Mouse (Mus musculus) macrophage (primary cell): ENCODE data around the gene Furin. TPM values are rescaled to one million over a fixed set of nuclear protein-coding genes. Genes with fewer than 3 reads are reported as not detected.
A peak's percentile ranks its signal among the peaks of the same experiment; 100 is the strongest.

Source experiments
- H3K27ac ChIP-seq: fragments of 350-480 bp; formaldehyde crosslinking; 2 replicates; pipeline ENCODE4 v1.9.0; 2021
- H3K36me3 ChIP-seq: fragments of 350-480 bp; formaldehyde crosslinking; 2 replicates; pipeline ENCODE4 v1.9.0; 2021; ENCODE audit errors: inconsistent target
- H3K4me3 ChIP-seq: fragments of 350-480 bp; formaldehyde crosslinking; 2 replicates; pipeline ENCODE4 v1.9.0; 2021; ENCODE audit errors: inconsistent target
- H3K79me2 ChIP-seq: fragments of 350-480 bp; formaldehyde crosslinking; 2 replicates; pipeline ENCODE4 v1.9.0; 2021; ENCODE audit errors: inconsistent target
- WGBS: methylation state at CpG from one replicate; pipeline ENCODE4 v1.1.7; 2026; ENCODE audit warnings: inconsistent platforms; ENCODE audit not compliant: missing documents; 5-methylcytosine and 5-hydroxymethylcytosine counted together
- polyA plus RNA-seq: library from polyadenylated mRNA; stranded (reverse); fragments of 250-400 nt; gene quantifications from 3 replicates; pipeline ENCODE4 v1.2.4, GENCODE M21; 2018; ENCODE audit warnings: inconsistent platforms

Gene Furin
- polyA plus RNA-seq, 1 experiment from 2014 or later: 37.1 TPM

GRCm38 (mm10) chr7:80368009-80368408 lies 37.2 kb downstream of the Furin start:
- H3K27ac ChIP-seq: peak overlapping the region; percentile 80
- no peak overlapping the region for H3K4me3 ChIP-seq
- H3K36me3 ChIP-seq: peaks cover 49% of the 10 kb centered on the region
- 97% methylated on average over 9 of the region's 9 CpGs for WGBS
- H3K79me2 ChIP-seq: no peaks in the 10 kb centered on the region

- H3K27ac ChIP-seq: no peak overlapping the region
- WGBS: 99% methylated on average over 7 of the region's 7 CpGs
- H3K79me2 ChIP-seq: no peaks in the 10 kb centered on the region
- peaks cover 57% of the 10 kb centered on the region for H3K36me3 ChIP-seq
- no peak overlapping the region for H3K4me3 ChIP-seq
These were observed 38.0 kb downstream of the Furin start for GRCm38 (mm10) chr7:80367232-80367631.

DNA sequence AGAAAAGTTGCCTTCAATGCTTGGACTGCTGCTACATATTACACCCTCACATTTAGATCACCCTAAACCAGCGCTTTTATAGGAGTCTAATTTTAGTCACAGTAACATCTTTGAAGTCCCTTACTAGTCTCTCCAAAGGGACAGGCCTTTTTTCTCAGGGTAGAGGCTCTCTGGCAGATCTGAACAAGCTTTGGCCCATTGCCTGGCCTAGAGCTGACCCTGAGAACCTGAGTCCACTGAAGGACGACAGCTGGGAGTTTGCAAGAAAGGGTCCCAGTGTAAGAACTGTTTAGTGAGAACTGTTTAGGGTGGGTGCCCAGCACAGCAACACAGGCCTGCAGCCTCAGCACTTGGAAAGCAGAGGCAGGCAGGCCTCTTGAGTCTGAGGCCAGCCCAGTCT lies 39.5 kb downstream of the Furin start:
- no peak overlapping the region for H3K4me3 ChIP-seq
- no peak overlapping the region for H3K27ac ChIP-seq
- no peaks in the 10 kb centered on the region for H3K79me2 ChIP-seq
- 100% methylated on average over 2 of the region's 2 CpGs for WGBS
- H3K36me3 ChIP-seq: peaks cover 72% of the 10 kb centered on the region

DNA sequence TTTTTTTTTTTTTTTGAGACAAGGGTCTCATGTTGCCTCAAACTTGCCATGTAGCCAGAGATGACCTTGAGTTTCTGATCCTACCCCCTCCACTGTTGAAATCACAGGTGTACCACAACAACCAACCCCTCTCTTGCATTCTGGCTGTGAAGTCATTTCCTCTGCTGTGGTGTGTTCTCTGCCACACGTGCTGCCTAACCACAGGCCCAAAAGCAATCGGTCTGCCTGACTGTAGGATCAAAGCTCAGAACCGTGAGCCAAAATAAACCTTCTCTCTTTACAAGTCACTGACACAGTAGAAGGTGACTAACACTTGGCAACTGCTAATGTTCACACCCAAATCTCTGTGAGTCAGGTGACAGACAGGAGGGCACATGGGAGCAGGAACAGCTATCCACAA lies 44.8 kb downstream of the Furin start:
- Histone ChIP-seq H3K4me3 (no peak overlapping the region), H3K79me2 (no peaks in the 10 kb centered on the region), H3K27ac (no peak overlapping the region), H3K36me3 (peaks cover 93% of the 10 kb centered on the region)
- 30% methylated on average over 3 of the region's 3 CpGs for WGBS

GRCm38 (mm10) chr7:80358039-80358438 lies 47.2 kb downstream of the Furin start:
- H3K79me2 ChIP-seq: no peaks in the 10 kb centered on the region
- WGBS: 91% methylated on average over 4 of the region's 4 CpGs
- peaks cover 82% of the 10 kb centered on the region for H3K36me3 ChIP-seq
- no peak overlapping the region for H3K27ac ChIP-seq
- H3K4me3 ChIP-seq: no peak overlapping the region

GRCm38 (mm10) chr7:80357156-80357555 lies 48.1 kb downstream of the Furin start:
- Histone ChIP-seq H3K36me3 (peaks cover 82% of the 10 kb centered on the region), H3K79me2 (no peaks in the 10 kb centered on the region), H3K4me3 (no peak overlapping the region), H3K27ac (no peak overlapping the region)
- 89% methylated on average over 8 of the region's 8 CpGs for WGBS

DNA sequence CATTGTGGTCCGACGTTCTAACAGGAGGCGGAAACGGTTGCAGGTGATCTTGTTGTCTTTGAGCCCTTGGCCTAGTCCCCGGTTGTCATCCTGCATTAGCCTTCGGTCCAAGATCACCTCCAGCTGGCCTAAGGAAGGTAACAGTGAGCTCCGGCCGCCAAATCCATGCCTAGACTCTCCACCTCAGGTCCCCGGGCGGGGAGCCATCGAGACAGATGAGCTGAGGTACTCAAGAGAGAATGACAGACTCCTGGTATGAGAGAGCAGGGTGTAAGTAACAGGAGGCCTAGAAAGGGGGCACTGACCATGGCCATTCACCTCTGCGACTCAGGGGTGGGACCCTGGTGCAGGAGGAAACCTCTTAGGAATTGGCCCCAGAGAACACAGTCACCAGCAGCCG lies 48.9 kb downstream of the Furin start:
- no peak overlapping the region for H3K4me3 ChIP-seq
- H3K27ac ChIP-seq: no peak overlapping the region
- H3K36me3 ChIP-seq: peaks cover 78% of the 10 kb centered on the region
- 88% methylated on average over 13 of the region's 13 CpGs for WGBS
- H3K79me2 ChIP-seq: no peaks in the 10 kb centered on the region

GRCm38 (mm10) chr7:80352920-80353319 lies 52.3 kb downstream of the Furin start:
- Histone ChIP-seq H3K36me3 (peaks cover 59% of the 10 kb centered on the region), H3K4me3 (no peak overlapping the region), H3K27ac (no peak overlapping the region), H3K79me2 (no peaks in the 10 kb centered on the region)
- WGBS: 97% methylated on average over 8 of the region's 8 CpGs

- Histone ChIP-seq H3K79me2 (no peaks in the 10 kb centered on the region), H3K27ac (no peak overlapping the region), H3K4me3 (no peak overlapping the region), H3K36me3 (peaks cover 38% of the 10 kb centered on the region)
- WGBS: 71% methylated on average over 2 of the region's 2 CpGs
These were observed 54.4 kb downstream of the Furin start for GRCm38 (mm10) chr7:80350808-80351207.

GRCm38 (mm10) chr7:80347670-80348586 lies 57.3 kb downstream of the Furin start:
- WGBS: 94% methylated on average over 11 of the region's 13 CpGs
- Histone ChIP-seq H3K27ac (no peak overlapping the region), H3K79me2 (no peaks in the 10 kb centered on the region), H3K36me3 (peaks cover 25% of the 10 kb centered on the region), H3K4me3 (no peak overlapping the region)

GRCm38 (mm10) chr7:80346830-80347229 lies 58.4 kb downstream of the Furin start:
- no peak overlapping the region for H3K4me3 ChIP-seq
- no peak overlapping the region for H3K27ac ChIP-seq
- H3K79me2 ChIP-seq: no peaks in the 10 kb centered on the region
- WGBS: 55% methylated on average over 5 of the region's 5 CpGs
- peaks cover 17% of the 10 kb centered on the region for H3K36me3 ChIP-seq

DNA sequence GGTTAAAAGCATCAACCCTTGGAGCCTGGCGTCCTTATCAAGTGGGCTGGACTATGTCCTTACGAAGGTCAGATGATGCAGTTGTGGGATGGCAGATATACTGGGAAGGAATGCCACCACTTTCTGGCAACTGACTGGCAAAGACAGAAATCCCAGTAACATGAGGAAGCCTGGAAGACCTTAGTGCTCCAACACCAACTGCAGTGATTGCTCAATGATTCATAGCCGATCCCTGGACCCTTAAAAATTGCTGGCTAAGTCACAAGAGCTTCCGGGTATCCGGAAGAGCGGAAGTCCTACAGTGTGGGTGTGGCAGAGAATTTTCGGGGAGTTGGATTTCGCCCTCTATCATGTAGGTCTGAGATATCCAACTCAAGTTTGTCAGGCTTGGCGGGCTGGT lies 59.1 kb downstream of the Furin start:
- WGBS: 96% methylated on average over 9 of the region's 9 CpGs
- no peaks in the 10 kb centered on the region for H3K79me2 ChIP-seq
- no peak overlapping the region for H3K27ac ChIP-seq
- H3K36me3 ChIP-seq: peaks cover 12% of the 10 kb centered on the region
- no peak overlapping the region for H3K4me3 ChIP-seq

GRCm38 (mm10) chr7:80343270-80344018 lies 61.8 kb downstream of the Furin start:
- Histone ChIP-seq H3K79me2 (no peaks in the 10 kb centered on the region), H3K27ac (peak overlapping the region; percentile 27; the same call in 1 of the 2 replicates)
- 24% methylated on average over 18 of the region's 19 CpGs for WGBS

DNA sequence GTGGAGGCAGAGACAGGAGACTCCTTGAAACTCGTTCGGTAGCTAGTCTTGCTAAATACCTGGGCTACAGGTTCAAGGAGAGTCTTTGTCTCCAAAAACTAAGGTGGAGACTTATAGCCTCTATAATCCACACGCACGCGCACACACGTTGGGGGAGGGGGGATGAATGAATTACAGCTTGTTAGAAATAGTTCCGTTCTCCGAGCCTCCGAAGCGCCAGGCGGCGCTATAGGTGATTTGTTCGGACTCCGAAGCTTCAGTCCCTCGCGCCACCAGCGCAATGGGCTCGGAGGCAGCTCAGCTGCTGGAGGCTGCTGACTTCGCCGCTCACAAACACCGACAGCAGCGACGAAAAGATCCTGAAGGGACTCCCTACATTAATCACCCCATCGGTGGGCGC lies 62.4 kb downstream of the Furin start, which contains the start of gene Hddc3:
TSS of gene Hddc3 (plus strand) at position 247 of the 400 bp plus-strand sequence.
- no peaks in the 10 kb centered on the region for H3K79me2 ChIP-seq
- peak within 1 kb of the TSS; percentile 27; the same call in 1 of the 2 replicates for H3K27ac ChIP-seq
- under 1% methylated on average over 25 of the region's 25 CpGs for whole genome bisulfite sequencing
- H3K36me3 ChIP-seq: no peaks in the 10 kb centered on the region
- H3K4me3 ChIP-seq: peak within 1 kb of the TSS; percentile 45

More at GRCm38 (mm10) chr7:80343270-80344018, 61.8 kb downstream of the Furin start:
- peak overlapping the region; percentile 45 for H3K4me3 ChIP-seq
- H3K36me3 ChIP-seq: no peaks in the 10 kb centered on the region

DNA sequence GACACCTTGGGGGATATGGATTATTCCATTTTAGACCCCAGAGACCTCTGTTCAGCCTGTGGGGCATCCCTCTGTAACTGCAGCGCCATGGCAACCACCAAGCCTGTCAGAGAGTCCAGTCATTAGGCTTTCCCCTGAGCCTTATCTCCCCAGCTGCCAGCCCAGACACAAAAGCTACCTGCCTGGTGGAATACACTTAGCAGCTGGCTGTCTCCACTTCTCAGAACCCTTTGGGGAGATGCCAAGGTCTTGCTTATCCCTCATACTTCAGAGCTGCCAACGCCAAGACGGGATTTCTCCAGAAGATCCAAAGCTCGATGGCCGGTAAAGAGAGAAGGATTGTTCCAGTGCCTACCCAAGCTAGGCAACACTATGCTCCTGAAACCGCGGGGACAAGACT lies 63.4 kb downstream of the Furin start:
- H3K27ac ChIP-seq: no peak overlapping the region
- H3K79me2 ChIP-seq: no peaks in the 10 kb centered on the region
- H3K36me3 ChIP-seq: peaks cover 4% of the 10 kb centered on the region
- no peak overlapping the region for H3K4me3 ChIP-seq
- 88% methylated on average over 7 of the region's 7 CpGs for WGBS
